Mouse (Mus musculus): ENCODE data around the gene Impg2. TPM values are rescaled to one million over a fixed set of nuclear protein-coding genes. Genes with fewer than 3 reads are reported as not detected.

The Impg2 gene
- total RNA-seq, 2 experiments from 2014 or later: 0.64 to 1.3 TPM

GRCm38 (mm10) chr16:56295888-56296648, 92.0 kb downstream of the Impg2 start:
- no peak for DNase-seq (ENCODE audit: low spot score in 2 of 2)
- intact Hi-C loops (cut with DNase I): no loop called here

- intact Hi-C loops (cut with DNase I): no loop called here
- no peak for DNase-seq (ENCODE audit: low spot score in 2 of 2)
These were observed 94.1 kb downstream of the Impg2 start for GRCm38 (mm10) chr16:56298248-56298647.

DNA sequence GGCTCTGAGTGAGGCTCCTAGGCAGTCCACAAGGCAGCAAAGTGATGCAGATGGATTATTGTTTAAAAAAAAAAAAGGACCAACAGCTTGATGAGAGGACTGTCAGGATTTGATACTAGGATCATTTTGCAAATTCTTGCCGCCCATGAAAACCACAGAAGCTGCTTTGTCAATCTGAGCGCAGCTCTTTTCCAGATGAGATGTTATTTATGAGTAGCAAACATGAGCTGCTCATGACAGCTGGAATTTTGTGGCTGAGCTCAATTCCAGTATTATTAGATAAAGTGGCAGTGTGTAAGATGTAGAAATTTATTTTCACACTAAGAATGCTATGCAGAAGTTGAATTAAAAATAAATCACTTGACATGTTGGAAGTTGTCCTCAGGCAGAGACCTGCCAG, 94.7 kb downstream of the Impg2 start:
- DNase-seq (ENCODE audit: low spot score in 2 of 2): no peak
- intact Hi-C loops (cut with DNase I): no loop called here

DNA sequence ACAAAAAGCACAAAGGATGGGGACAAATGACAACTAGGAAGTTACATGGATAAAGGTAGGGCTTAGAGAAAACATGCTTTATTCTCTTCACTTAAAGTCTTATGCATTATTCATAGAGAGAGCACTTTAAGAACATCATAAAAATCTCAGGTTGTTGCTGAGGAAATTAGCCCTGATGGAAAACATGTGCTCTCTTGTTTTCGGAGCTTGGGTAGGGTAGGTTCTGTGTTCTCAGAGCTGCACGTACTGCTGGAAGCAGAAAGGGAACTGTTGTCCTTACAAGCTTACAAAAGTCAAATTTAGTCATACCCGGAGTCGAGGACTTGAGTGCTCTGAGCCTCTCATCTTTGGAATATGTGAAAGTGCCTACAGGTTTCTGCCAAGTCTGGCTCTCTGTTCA, 98.9 kb downstream of the Impg2 start:
- intact Hi-C loops (cut with DNase I): no loop called here
- no peak for DNase-seq (ENCODE audit: low spot score in 2 of 2)

GRCm38 (mm10) chr16:56304167-56304566, 100.1 kb downstream of the Impg2 start:
- intact Hi-C loops (cut with DNase I): no loop called here
- no peak for DNase-seq (ENCODE audit: low spot score in 2 of 2)

- DNase-seq (ENCODE audit: low spot score in 2 of 2): no peak
- intact Hi-C loops (cut with DNase I): no loop called here
These were observed 103.5 kb downstream of the Impg2 start for GRCm38 (mm10) chr16:56307575-56307974.

DNA sequence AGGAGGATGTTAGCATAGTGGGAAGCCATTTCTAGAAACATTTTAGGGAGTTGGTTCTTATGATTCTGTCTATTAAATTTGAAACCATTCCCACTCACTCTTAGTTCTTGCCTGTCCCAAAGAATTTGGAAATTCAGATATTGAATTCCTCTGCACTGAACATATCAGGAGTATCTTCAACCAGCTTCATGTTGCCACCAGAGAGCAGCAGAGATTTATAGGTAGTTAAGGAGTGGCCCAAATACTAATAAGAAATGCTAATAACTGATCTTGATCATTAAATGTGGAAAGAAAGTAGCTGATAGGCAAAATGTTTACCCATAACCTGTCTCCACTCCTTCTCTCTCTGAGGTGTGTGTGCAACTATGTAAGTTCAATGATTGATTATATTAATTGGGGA, 107.2 kb downstream of the Impg2 start:
- intact Hi-C loops (cut with DNase I): loop anchor here (2.0 to 5.0 kb wide), 2 partner anchors 201 to 366 kb away; no protein-coding TSS in a partner anchor
- DNase-seq (ENCODE audit: low spot score in 2 of 2): no peak

Other genes starting within 250 kb of the Impg2 start
- gene Rpl24, start 238.0 kb upstream of the Impg2 start, total RNA-seq (2021): 100 to 1,000 TPM; 358 to 366 TPM
- 10 to 100 TPM; 46.3 to 47.6 TPM for gene Zbtb11, start 230.4 kb upstream of the Impg2 start, total RNA-seq (2021)
- 100 to 1,000 TPM; 154 to 167 TPM for gene Pcnp, start 174.6 kb upstream of the Impg2 start, total RNA-seq (2021)
- gene Trmt10c, start 166.5 kb upstream of the Impg2 start, total RNA-seq (2021): 1 to 10 TPM; 9.5 to 9.8 TPM
- 10 to 100 TPM; 41.8 to 42.5 TPM for gene Senp7, start 156.0 kb upstream of the Impg2 start, total RNA-seq (2021)

Measured in left cerebral cortex, postnatal 25 days (tissue).